17 mouse cellular contexts compared by ENCODE assay signal in the genomic region with DNA sequence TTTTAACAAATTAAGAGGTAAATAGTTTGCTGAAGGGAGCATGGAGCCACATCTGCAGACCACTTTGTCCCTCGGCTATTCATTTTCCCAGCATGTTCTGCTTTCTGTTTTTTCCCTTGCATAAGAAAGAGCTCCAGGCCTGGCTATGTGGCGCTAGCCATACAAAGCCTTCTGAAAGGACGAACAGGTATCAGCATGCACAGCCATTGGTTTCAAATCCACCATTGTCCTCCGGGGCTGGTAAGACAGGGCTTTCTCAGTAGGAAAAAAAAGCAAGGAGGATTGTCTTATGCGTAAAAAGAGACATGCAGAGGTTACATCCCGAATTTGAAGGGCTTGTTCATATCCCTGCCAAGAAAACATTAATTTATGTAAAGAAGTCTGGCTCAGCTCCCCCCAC.
A peak's percentile ranks its signal among the peaks of the same experiment; 100 is the strongest.
DNase-seq lines count a peak whose midpoint lies in the region; ATAC-seq lines count a peak whose summit lies in the region.
"Had no signal": no experiment of that assay in that cellular context is flagged by ENCODE, and none has a peak within 500 bp of the region (broad histone marks: within the 10 kb centered on the region; RNA-seq: fewer than 3 reads in every experiment).

No protein-coding gene starts in this region.

- H3K9me3 ChIP-seq in heart, embryonic 10.5 days: no peaks in the 10 kb centered on the region
- 0 out of 2 replicates have a peak, but pooled peaks cover 6% of the 10 kb centered on the region for H3K9me3 ChIP-seq in embryonic facial prominence, embryonic 14.5 days (ENCODE audit: control insufficient read depth, low read length)
- H3K9me3 ChIP-seq in midbrain, embryonic 15.5 days: no peaks in the 10 kb centered on the region

- H3K4me2 ChIP-seq in embryonic facial prominence, embryonic 14.5 days (ENCODE audit: low read depth, low read length): peak overlapping the region; percentile 21; the same call in 1 of the 2 replicates
- H3K4me2 ChIP-seq in midbrain, embryonic 15.5 days: peak overlapping the region; percentile 26

- H3K27me3 ChIP-seq in heart, embryonic 10.5 days (ENCODE audit: insufficient read depth, poor library complexity, severe bottlenecking): 0 out of 2 replicates have a peak, but pooled peaks cover 5% of the 10 kb centered on the region
- no peaks in the 10 kb centered on the region for H3K27me3 ChIP-seq in embryonic facial prominence, embryonic 14.5 days (replicated peaks; ENCODE audit: control insufficient read depth, insufficient read depth, low read length)
- no peaks in the 10 kb centered on the region for H3K27me3 ChIP-seq in midbrain, embryonic 15.5 days (replicated peaks)

- H3K9ac ChIP-seq in embryonic facial prominence, embryonic 14.5 days (ENCODE audit: low read depth, low read length): no peak overlapping the region
- no peak overlapping the region for H3K9ac ChIP-seq in midbrain, embryonic 15.5 days

- no peaks in the 10 kb centered on the region for H3K4me1 ChIP-seq in heart, embryonic 10.5 days
- H3K4me1 ChIP-seq in embryonic facial prominence, embryonic 14.5 days (ENCODE audit: control insufficient read depth, insufficient read depth, low read length): peaks cover 17% of the 10 kb centered on the region; the same call in 1 of the 2 replicates
- H3K4me1 ChIP-seq in midbrain, embryonic 15.5 days: peaks cover 18% of the 10 kb centered on the region

- whole genome bisulfite sequencing in heart, embryonic 10.5 days: 61% methylated on average over 6 of the region's 6 CpGs
- WGBS in embryonic facial prominence, embryonic 14.5 days: 51% methylated on average over 6 of the region's 6 CpGs
- 17% methylated on average over 6 of the region's 6 CpGs for WGBS in midbrain, embryonic 15.5 days

- no peak overlapping the region for H3K4me3 ChIP-seq in heart, embryonic 10.5 days
- H3K4me3 ChIP-seq in embryonic facial prominence, embryonic 14.5 days (ENCODE audit: low read depth, low read length): no peak overlapping the region
- H3K4me3 ChIP-seq in midbrain, embryonic 15.5 days: no peak overlapping the region
- H3K4me3 ChIP-seq: erythroblast, embryonic 14.5 days had no signal

- no peak overlapping the region for H3K27ac ChIP-seq in heart, embryonic 10.5 days
- no peak overlapping the region for H3K27ac ChIP-seq in embryonic facial prominence, embryonic 14.5 days (replicated peaks; ENCODE audit: low read depth, low read length)
- peak overlapping the region; percentile 63 for H3K27ac ChIP-seq in midbrain, embryonic 15.5 days

- ATAC-seq in embryonic facial prominence, embryonic 14.5 days (ENCODE audit: low read depth): no peak
- ATAC-seq in midbrain, embryonic 15.5 days (replicated peaks): no peak
- ATAC-seq in CD4-positive, CD25-positive, alpha-beta regulatory T cell, adult 4 months: no peak
- ATAC-seq: lung, postnatal 0 days had no signal

- H3K36me3 ChIP-seq in heart, embryonic 10.5 days: no peaks in the 10 kb centered on the region
- H3K36me3 ChIP-seq in embryonic facial prominence, embryonic 14.5 days (ENCODE audit: control insufficient read depth, insufficient read depth, low read length): no peaks in the 10 kb centered on the region
- H3K36me3 ChIP-seq in midbrain, embryonic 15.5 days (replicated peaks): no peaks in the 10 kb centered on the region

- DNase-seq in heart, adult 11 months: peak; percentile 39
- DNase-seq in heart, embryonic 10.5 days (ENCODE audit: low spot score): no peak
- DNase-seq in R1 (ENCODE audit: low read depth, low spot score): peak; percentile 43
- no peak for DNase-seq in embryonic facial prominence, embryonic 14.5 days (ENCODE audit: low spot score)
- DNase-seq in frontal cortex, postnatal 14 days (ENCODE audit: low spot score in 2 of 2): no peak
- DNase-seq: adrenal gland, postnatal 36 days; cerebellum, adult 18-20 months; cerebellum, postnatal 36 days; gastrocnemius, postnatal 10 days; kidney, adult 18-20 months; kidney, postnatal 14 days; liver; thymus, postnatal 4 days had no signal

Comparison
In these comparisons a context has a peak if more than half of its experiments do, and no peak if none do; other contexts are left out.
1. DNase-seq: peak in heart, adult 11 months (single experiment) and R1 (single experiment); none in heart, embryonic 10.5 days (single experiment), embryonic facial prominence, embryonic 14.5 days (single experiment) and frontal cortex, postnatal 14 days (0 of 2).